Mouse (Mus musculus) neural tube, embryonic 13.5 days (tissue): ENCODE results near the gene Timm13. TPM values are rescaled to one million over a fixed set of nuclear protein-coding genes. Genes with fewer than 3 reads are reported as not detected.

Source experiments
- ATAC-seq: fragments of 200-750 bp; cut with Nextera tagmentation; 2 replicates; pipeline ENCODE4 v1.8.0; 2017; ENCODE audit warnings: low read depth, mild to moderate bottlenecking, moderate TSS enrichment, moderate library complexity
- H3K27ac ChIP-seq: fragments of 300-500 bp; sonication (generic); replicated peaks from 2 replicates; pipeline ENCODE4 v1.5.1; 2015; ENCODE audit warnings: moderate library complexity, mild to moderate bottlenecking, inconsistent platforms
- H3K27me3 ChIP-seq: fragments of 300-500 bp; sonication (generic); 2 replicates; pipeline ENCODE4 v1.6.1; 2015; ENCODE audit warnings: mild to moderate bottlenecking, inconsistent platforms
- H3K36me3 ChIP-seq: fragments of 300-500 bp; sonication (generic); 2 replicates; pipeline ENCODE4 v1.6.1; 2015; ENCODE audit warnings: mild to moderate bottlenecking, inconsistent platforms
- H3K4me1 ChIP-seq: fragments of 300-500 bp; sonication (generic); replicated peaks from 2 replicates; pipeline ENCODE4 v1.6.1; 2015; ENCODE audit warnings: inconsistent platforms
- H3K4me2 ChIP-seq: fragments of 300-500 bp; sonication (generic); 2 replicates; pipeline ENCODE4 v1.6.1; 2015; ENCODE audit warnings: inconsistent platforms, mild to moderate bottlenecking, moderate library complexity
- H3K4me3 ChIP-seq: fragments of 300-500 bp; sonication (generic); 2 replicates; pipeline ENCODE4 v1.5.1; 2015; ENCODE audit warnings: mild to moderate bottlenecking, inconsistent platforms
- H3K9ac ChIP-seq: fragments of 300-500 bp; sonication (generic); 2 replicates; pipeline ENCODE4 v1.6.1; 2015; ENCODE audit warnings: moderate library complexity, mild to moderate bottlenecking, inconsistent platforms
- H3K9me3 ChIP-seq: fragments of 300-500 bp; sonication (generic); 2 replicates; pipeline ENCODE4 v1.6.1; 2016; ENCODE audit warnings: inconsistent platforms
- WGBS: fragments of 180-500 bp; shearing (Covaris S2); methylation state at CpG from one replicate; pipeline ENCODE4 v1.1.7; 2015; 5-methylcytosine and 5-hydroxymethylcytosine counted together
- polyA plus RNA-seq: library from polyadenylated mRNA; unstranded; fragments of >200 nt; fragmentation: Nextera tagmentation; extraction: Ambion mirVana; gene quantifications from 2 replicates; pipeline ENCODE4 v1.2.1, GENCODE M21; 2015

The Timm13 gene
- polyA plus RNA-seq, 1 experiment from 2014 or later, result 331 TPM

- 88% methylated on average over 5 of the region's 5 CpGs for WGBS
- Histone ChIP-seq H3K4me2 (no peak overlapping the region), H3K4me3 (no peak overlapping the region), H3K9me3 (no peaks in the 10 kb centered on the region), H3K9ac (no peak overlapping the region), H3K4me1 (peaks cover 37% of the 10 kb centered on the region), H3K27ac (no peak overlapping the region), H3K36me3 (peaks cover 58% of the 10 kb centered on the region), H3K27me3 (no peaks in the 10 kb centered on the region)
- no peak for ATAC-seq
Measured at GRCm38 (mm10) chr10:80914253-80914656, 13.5 kb upstream of the Timm13 start.

GRCm38 (mm10) chr10:80913364-80914011 lies 12.7 kb upstream of the Timm13 start:
- no peak overlapping the region for H3K27ac ChIP-seq
- peaks cover 34% of the 10 kb centered on the region for H3K4me1 ChIP-seq
- no peak overlapping the region for H3K9ac ChIP-seq
- no peak for ATAC-seq
- no peaks in the 10 kb centered on the region for H3K27me3 ChIP-seq
- 93% methylated on average over 7 of the region's 8 CpGs for WGBS
- peaks cover 66% of the 10 kb centered on the region for H3K36me3 ChIP-seq
- H3K9me3 ChIP-seq, result no peaks in the 10 kb centered on the region
- H3K4me3 ChIP-seq, result no peak overlapping the region
- H3K4me2 ChIP-seq, result no peak overlapping the region

GRCm38 (mm10) chr10:80911891-80912290 lies 11.1 kb upstream of the Timm13 start:
- peaks cover 81% of the 10 kb centered on the region for H3K36me3 ChIP-seq

GRCm38 (mm10) chr10:80911354-80911753 lies 10.6 kb upstream of the Timm13 start:
- Histone ChIP-seq H3K27ac (no peak overlapping the region), H3K9me3 (no peaks in the 10 kb centered on the region), H3K4me1 (peaks cover 20% of the 10 kb centered on the region), H3K9ac (no peak overlapping the region), H3K36me3 (peaks cover 84% of the 10 kb centered on the region), H3K4me2 (no peak overlapping the region), H3K27me3 (no peaks in the 10 kb centered on the region), H3K4me3 (no peak overlapping the region)
- 88% methylated on average over 4 of the region's 4 CpGs for WGBS
- no peak for ATAC-seq

More at GRCm38 (mm10) chr10:80911891-80912290, 11.1 kb upstream of the Timm13 start:
- no peak for ATAC-seq
- Histone ChIP-seq H3K4me3 (no peak overlapping the region), H3K4me2 (no peak overlapping the region), H3K9ac (no peak overlapping the region), H3K27me3 (no peaks in the 10 kb centered on the region), H3K4me1 (peaks cover 25% of the 10 kb centered on the region), H3K9me3 (no peaks in the 10 kb centered on the region), H3K27ac (no peak overlapping the region)

- no peak for ATAC-seq
- no peak overlapping the region for H3K27ac ChIP-seq
- H3K4me1 ChIP-seq, result peaks cover 6% of the 10 kb centered on the region; the same call in 1 of the 2 replicates
- no peak overlapping the region for H3K4me2 ChIP-seq
- peaks cover 90% of the 10 kb centered on the region for H3K36me3 ChIP-seq
- no peak overlapping the region for H3K9ac ChIP-seq
- H3K27me3 ChIP-seq, result no peaks in the 10 kb centered on the region
- H3K4me3 ChIP-seq, result no peak overlapping the region
- no peaks in the 10 kb centered on the region for H3K9me3 ChIP-seq
- WGBS, result 92% methylated on average over 22 of the region's 22 CpGs
Measured at GRCm38 (mm10) chr10:80909375-80910162, 8.8 kb upstream of the Timm13 start.

GRCm38 (mm10) chr10:80904709-80905108 lies 3.9 kb upstream of the Timm13 start:
- no peak overlapping the region for H3K4me3 ChIP-seq
- peaks cover 76% of the 10 kb centered on the region for H3K36me3 ChIP-seq
- peaks cover 8% of the 10 kb centered on the region for H3K4me1 ChIP-seq

GRCm38 (mm10) chr10:80904004-80904693 lies 3.4 kb upstream of the Timm13 start:
- no peak for ATAC-seq
- Histone ChIP-seq H3K27me3 (no peaks in the 10 kb centered on the region), H3K4me3 (no peak overlapping the region), H3K4me2 (no peak overlapping the region), H3K27ac (no peak overlapping the region), H3K9ac (no peak overlapping the region), H3K9me3 (no peaks in the 10 kb centered on the region), H3K4me1 (peaks cover 13% of the 10 kb centered on the region), H3K36me3 (peaks cover 72% of the 10 kb centered on the region)
- WGBS, result 88% methylated on average over 28 of the region's 28 CpGs

More at GRCm38 (mm10) chr10:80904709-80905108, 3.9 kb upstream of the Timm13 start:
- Histone ChIP-seq H3K9me3 (no peaks in the 10 kb centered on the region), H3K4me2 (no peak overlapping the region), H3K9ac (no peak overlapping the region), H3K27ac (no peak overlapping the region), H3K27me3 (no peaks in the 10 kb centered on the region)
- no peak for ATAC-seq
- WGBS, result 93% methylated on average over 11 of the region's 11 CpGs

GRCm38 (mm10) chr10:80903282-80903681 lies 2.5 kb upstream of the Timm13 start:
- WGBS, result 90% methylated on average over 10 of the region's 10 CpGs
- Histone ChIP-seq H3K4me1 (peaks cover 22% of the 10 kb centered on the region), H3K36me3 (peaks cover 72% of the 10 kb centered on the region), H3K27me3 (no peaks in the 10 kb centered on the region), H3K27ac (no peak overlapping the region), H3K4me2 (no peak overlapping the region), H3K9ac (no peak overlapping the region), H3K9me3 (no peaks in the 10 kb centered on the region), H3K4me3 (no peak overlapping the region)
- ATAC-seq, result no peak

GRCm38 (mm10) chr10:80902273-80902940 lies 1.6 kb upstream of the Timm13 start:
- Histone ChIP-seq H3K4me3 (no peak overlapping the region), H3K4me1 (peaks cover 30% of the 10 kb centered on the region), H3K36me3 (peaks cover 69% of the 10 kb centered on the region), H3K9me3 (no peaks in the 10 kb centered on the region), H3K9ac (no peak overlapping the region), H3K27ac (no peak overlapping the region), H3K27me3 (no peaks in the 10 kb centered on the region), H3K4me2 (no peak overlapping the region)
- ATAC-seq, result no peak
- WGBS, result 93% methylated on average over 9 of the region's 9 CpGs

- peaks cover 64% of the 10 kb centered on the region for H3K36me3 ChIP-seq
- no peak for ATAC-seq
Measured at GRCm38 (mm10) chr10:80901409-80902272, 872 bp upstream of the Timm13 start.

More at GRCm38 (mm10) chr10:80901409-80902272, 872 bp upstream of the Timm13 start:
- peak overlapping the region; percentile 46 for H3K4me2 ChIP-seq
- peaks cover 30% of the 10 kb centered on the region for H3K4me1 ChIP-seq
- H3K9me3 ChIP-seq, result no peaks in the 10 kb centered on the region
- peak overlapping the region; percentile 47 for H3K9ac ChIP-seq
- 88% methylated on average over 19 of the region's 19 CpGs for WGBS
- H3K27me3 ChIP-seq, result no peaks in the 10 kb centered on the region
- peak overlapping the region; percentile 92 for H3K4me3 ChIP-seq
- peak overlapping the region; percentile 56 for H3K27ac ChIP-seq
